Mouse (Mus musculus): ENCODE data around the gene Ciita. TPM values are rescaled to one million over a fixed set of nuclear protein-coding genes. Genes with fewer than 3 reads are reported as not detected.
A peak's percentile ranks its signal among the peaks of the same experiment; 100 is the strongest.

The Ciita gene
- polyA plus RNA-seq, 1 experiment from 2014 or later = 0.15 TPM

- Histone ChIP-seq H3K9me3 (replicated peaks; ENCODE audit: control insufficient read depth, low read length) (no peaks in the 10 kb centered on the region), H3K27me3 (replicated peaks; ENCODE audit: control insufficient read depth, insufficient read depth, low read length) (no peaks in the 10 kb centered on the region), H3K4me2 (ENCODE audit: low read length) (peak within 1 kb of the TSS; percentile 75), H3K9ac (ENCODE audit: low read length) (peak within 1 kb of the TSS; percentile 92), H3K4me3 (ENCODE audit: low read depth, low read length) (peak within 1 kb of the TSS; percentile 93), H3K4me1 (ENCODE audit: control insufficient read depth, insufficient read depth, low read length) (peaks cover 39% of the 10 kb centered on the region), H3K36me3 (ENCODE audit: control insufficient read depth, insufficient read depth, low read length) (no peaks in the 10 kb centered on the region), H3K27ac (ENCODE audit: low read depth, low read length) (peak within 1 kb of the TSS; percentile 55; the same call in 1 of the 2 replicates)
- ATAC-seq = peak; percentile 94
- peak; percentile 99 for DNase-seq (ENCODE audit: low spot score)
- under 1% methylated on average over 61 of the region's 61 CpGs for WGBS
Measured at GRCm38 (mm10) chr16:10542698-10543365, 63.0 kb downstream of the Ciita start, which contains the start of gene Dexi. Dexi (minus strand) TSS chr16:10543054.

DNA sequence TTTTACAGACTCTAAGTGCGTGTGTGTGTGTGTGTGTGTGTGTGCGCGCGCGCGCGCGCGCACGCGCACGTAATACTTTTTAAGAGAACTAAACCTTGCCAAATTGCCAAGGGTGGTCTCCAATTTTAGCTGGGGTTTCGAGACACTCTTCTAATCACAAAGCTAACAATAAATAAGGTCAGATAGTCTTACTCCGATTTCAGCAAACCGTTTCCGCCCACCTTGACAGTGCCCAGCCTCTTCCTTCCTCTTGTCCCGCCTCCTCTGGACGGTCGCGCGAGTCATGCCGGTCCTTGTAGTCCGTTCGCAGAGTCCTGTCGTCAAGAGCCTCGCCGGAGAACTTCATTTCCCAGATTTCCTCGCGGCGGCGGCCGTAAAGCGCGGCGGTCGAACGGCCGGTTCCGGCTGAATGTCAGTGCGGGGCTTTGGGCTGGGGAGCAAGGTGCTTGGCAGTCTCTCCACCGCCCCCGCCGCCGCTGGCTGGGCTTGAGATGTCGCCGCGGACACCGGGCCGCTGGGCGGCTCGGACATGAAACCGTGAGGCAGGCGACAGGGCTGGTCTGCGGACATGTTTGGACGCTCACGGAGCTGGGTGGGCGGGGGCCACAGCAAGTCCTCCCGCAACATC is 65.2 kb downstream of the Ciita start, which contains the start of gene Clec16a:
Gene Clec16a, plus strand, starts transcription at position 345 of the 628 bp plus-strand sequence.
- peak; percentile 98 for DNase-seq (ENCODE audit: low spot score)
- Histone ChIP-seq H3K27ac (ENCODE audit: low read depth, low read length) (no peak within 1 kb of the TSS), H3K27me3 (replicated peaks; ENCODE audit: control insufficient read depth, insufficient read depth, low read length) (no peaks in the 10 kb centered on the region), H3K36me3 (ENCODE audit: control insufficient read depth, insufficient read depth, low read length) (no peaks in the 10 kb centered on the region), H3K9me3 (replicated peaks; ENCODE audit: control insufficient read depth, low read length) (no peaks in the 10 kb centered on the region), H3K9ac (ENCODE audit: low read length) (peak within 1 kb of the TSS; percentile 82), H3K4me3 (ENCODE audit: low read depth, low read length) (peak within 1 kb of the TSS; percentile 90), H3K4me2 (ENCODE audit: low read length) (peak within 1 kb of the TSS; percentile 63), H3K4me1 (ENCODE audit: control insufficient read depth, insufficient read depth, low read length) (peaks cover 31% of the 10 kb centered on the region)
- WGBS = under 1% methylated on average over 57 of the region's 58 CpGs
- ATAC-seq = peak; percentile 91

DNA sequence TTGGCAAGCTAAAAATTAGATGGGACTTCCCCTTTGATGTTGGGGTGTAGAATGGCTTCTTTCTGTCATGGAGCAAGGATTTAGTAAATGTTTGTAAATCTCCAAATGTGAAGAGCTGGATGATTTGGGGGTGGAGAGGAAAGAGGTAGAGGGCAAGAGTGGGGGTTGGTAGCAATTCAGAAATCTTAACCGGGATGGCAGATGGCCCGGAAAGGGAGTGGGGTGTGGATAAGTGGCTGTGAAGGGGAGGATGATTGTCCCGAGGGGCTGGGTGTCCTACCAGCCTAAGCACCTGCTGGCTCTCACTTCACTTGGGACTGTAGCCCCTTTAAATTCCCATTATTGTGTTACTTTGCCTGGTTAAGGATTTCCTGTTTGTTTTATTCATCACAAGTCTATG is 67.0 kb downstream of the Ciita start:
- Histone ChIP-seq H3K9me3 (replicated peaks; ENCODE audit: control insufficient read depth, low read length) (no peaks in the 10 kb centered on the region), H3K36me3 (ENCODE audit: control insufficient read depth, insufficient read depth, low read length) (no peaks in the 10 kb centered on the region), H3K4me3 (ENCODE audit: low read depth, low read length) (no peak overlapping the region), H3K27ac (ENCODE audit: low read depth, low read length) (no peak overlapping the region), H3K4me1 (ENCODE audit: control insufficient read depth, insufficient read depth, low read length) (peaks cover 14% of the 10 kb centered on the region), H3K4me2 (ENCODE audit: low read length) (peak overlapping the region; percentile 63; the same call in 1 of the 2 replicates), H3K9ac (ENCODE audit: low read length) (peak overlapping the region; percentile 17; the same call in 1 of the 2 replicates), H3K27me3 (replicated peaks; ENCODE audit: control insufficient read depth, insufficient read depth, low read length) (no peaks in the 10 kb centered on the region)
- ATAC-seq (no peak), DNase-seq (ENCODE audit: low spot score) (no peak)
- 72% methylated on average over 3 of the region's 3 CpGs for WGBS

DNA sequence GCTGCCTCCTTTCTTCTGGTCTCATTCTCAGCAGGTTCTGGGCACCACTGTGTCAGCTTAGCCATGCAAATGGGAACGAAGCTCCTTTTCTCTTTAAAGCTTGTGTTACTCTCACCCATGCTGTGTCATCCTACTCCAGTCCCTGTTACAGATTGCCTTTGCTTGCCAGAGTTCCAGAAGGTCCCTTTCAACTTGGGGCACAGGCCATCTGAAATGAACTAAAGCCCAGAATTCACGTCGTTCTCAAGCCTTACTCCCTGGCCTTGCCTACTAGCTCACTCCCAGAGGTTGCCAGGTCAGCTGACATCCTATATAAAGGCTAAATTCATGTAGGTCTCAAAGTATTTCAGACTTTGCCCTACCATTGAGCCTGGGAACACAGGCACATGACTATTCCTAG is 69.1 kb downstream of the Ciita start:
- H3K27me3 ChIP-seq (replicated peaks; ENCODE audit: control insufficient read depth, insufficient read depth, low read length) = no peaks in the 10 kb centered on the region
- no peak overlapping the region for H3K4me2 ChIP-seq (ENCODE audit: low read length)
- no peak overlapping the region for H3K9ac ChIP-seq (ENCODE audit: low read length)
- DNase-seq (ENCODE audit: low spot score) (no peak), ATAC-seq (no peak)
- H3K27ac ChIP-seq (ENCODE audit: low read depth, low read length) = no peak overlapping the region
- no peak overlapping the region for H3K4me3 ChIP-seq (ENCODE audit: low read depth, low read length)
- no peaks in the 10 kb centered on the region for H3K36me3 ChIP-seq (ENCODE audit: control insufficient read depth, insufficient read depth, low read length)
- WGBS = 75% methylated on average over 3 of the region's 3 CpGs
- no peaks in the 10 kb centered on the region for H3K9me3 ChIP-seq (replicated peaks; ENCODE audit: control insufficient read depth, low read length)
- H3K4me1 ChIP-seq (ENCODE audit: control insufficient read depth, insufficient read depth, low read length) = peaks cover 14% of the 10 kb centered on the region

- WGBS = 90% methylated on average over 2 of the region's 2 CpGs
- no peak overlapping the region for H3K4me2 ChIP-seq (ENCODE audit: low read length)
- no peak overlapping the region for H3K9ac ChIP-seq (ENCODE audit: low read length)
- no peaks in the 10 kb centered on the region for H3K27me3 ChIP-seq (replicated peaks; ENCODE audit: control insufficient read depth, insufficient read depth, low read length)
- ATAC-seq (no peak), DNase-seq (ENCODE audit: low spot score) (no peak)
- H3K9me3 ChIP-seq (replicated peaks; ENCODE audit: control insufficient read depth, low read length) = no peaks in the 10 kb centered on the region
- no peak overlapping the region for H3K27ac ChIP-seq (ENCODE audit: low read depth, low read length)
- H3K4me3 ChIP-seq (ENCODE audit: low read depth, low read length) = no peak overlapping the region
- no peaks in the 10 kb centered on the region for H3K36me3 ChIP-seq (ENCODE audit: control insufficient read depth, insufficient read depth, low read length)
- H3K4me1 ChIP-seq (ENCODE audit: control insufficient read depth, insufficient read depth, low read length) = peaks cover 14% of the 10 kb centered on the region
Measured at GRCm38 (mm10) chr16:10549600-10549999, 69.7 kb downstream of the Ciita start.

DNA sequence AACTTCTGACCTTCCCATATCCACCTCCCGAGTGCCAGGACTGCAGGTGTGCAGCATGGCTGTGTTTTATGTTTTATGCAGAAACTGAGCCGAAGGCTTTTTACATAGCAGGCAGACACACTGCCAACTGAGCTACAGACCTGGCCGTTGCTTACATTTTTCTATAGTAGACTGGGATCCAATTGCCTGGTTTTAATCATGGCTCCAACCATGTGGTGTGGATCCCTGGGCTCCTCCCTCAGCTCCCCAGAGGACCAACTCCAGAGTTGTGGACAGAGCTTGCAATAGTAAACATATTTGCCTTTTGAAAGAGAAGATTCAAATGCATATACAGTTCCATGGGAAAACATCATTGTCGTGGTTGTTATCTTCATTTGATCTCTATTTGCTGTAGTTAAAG is 71.7 kb downstream of the Ciita start:
- ATAC-seq = no peak
- Histone ChIP-seq H3K9ac (ENCODE audit: low read length) (no peak overlapping the region), H3K27me3 (replicated peaks; ENCODE audit: control insufficient read depth, insufficient read depth, low read length) (no peaks in the 10 kb centered on the region), H3K27ac (ENCODE audit: low read depth, low read length) (no peak overlapping the region), H3K4me2 (ENCODE audit: low read length) (no peak overlapping the region), H3K4me3 (ENCODE audit: low read depth, low read length) (no peak overlapping the region), H3K36me3 (ENCODE audit: control insufficient read depth, insufficient read depth, low read length) (no peaks in the 10 kb centered on the region), H3K4me1 (ENCODE audit: control insufficient read depth, insufficient read depth, low read length) (peaks cover 5% of the 10 kb centered on the region), H3K9me3 (replicated peaks; ENCODE audit: control insufficient read depth, low read length) (no peaks in the 10 kb centered on the region)
- no peak for DNase-seq (ENCODE audit: low spot score)
- WGBS = 90% methylated on average over 4 of the region's 4 CpGs

DNA sequence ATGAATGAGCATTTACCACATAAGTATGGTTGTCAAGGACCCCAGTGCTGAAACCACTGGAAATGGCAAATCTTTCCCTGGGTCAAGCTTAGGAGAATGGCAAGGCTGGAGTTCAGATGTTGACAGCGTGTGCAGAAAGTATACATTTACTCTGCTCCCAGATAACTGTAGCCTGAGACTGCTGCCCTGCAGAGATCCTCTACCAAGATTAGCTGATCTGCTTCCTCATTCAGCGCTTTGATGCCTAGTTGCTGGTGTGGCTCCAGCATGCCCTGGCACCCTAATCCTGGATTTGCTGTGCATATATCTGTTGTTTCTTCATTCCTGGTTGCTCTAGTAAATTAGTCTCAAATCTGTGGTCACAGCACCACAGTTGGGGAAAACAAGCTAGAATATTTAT is 74.0 kb downstream of the Ciita start:
- no peak for DNase-seq (ENCODE audit: low spot score)
- Histone ChIP-seq H3K36me3 (ENCODE audit: control insufficient read depth, insufficient read depth, low read length) (no peaks in the 10 kb centered on the region), H3K4me2 (ENCODE audit: low read length) (no peak overlapping the region), H3K9me3 (replicated peaks; ENCODE audit: control insufficient read depth, low read length) (no peaks in the 10 kb centered on the region), H3K4me1 (ENCODE audit: control insufficient read depth, insufficient read depth, low read length) (no peaks in the 10 kb centered on the region), H3K27ac (ENCODE audit: low read depth, low read length) (no peak overlapping the region), H3K9ac (ENCODE audit: low read length) (no peak overlapping the region), H3K27me3 (replicated peaks; ENCODE audit: control insufficient read depth, insufficient read depth, low read length) (no peaks in the 10 kb centered on the region), H3K4me3 (ENCODE audit: low read depth, low read length) (no peak overlapping the region)
- ATAC-seq = no peak
- WGBS = 97% methylated on average over 2 of the region's 2 CpGs

DNA sequence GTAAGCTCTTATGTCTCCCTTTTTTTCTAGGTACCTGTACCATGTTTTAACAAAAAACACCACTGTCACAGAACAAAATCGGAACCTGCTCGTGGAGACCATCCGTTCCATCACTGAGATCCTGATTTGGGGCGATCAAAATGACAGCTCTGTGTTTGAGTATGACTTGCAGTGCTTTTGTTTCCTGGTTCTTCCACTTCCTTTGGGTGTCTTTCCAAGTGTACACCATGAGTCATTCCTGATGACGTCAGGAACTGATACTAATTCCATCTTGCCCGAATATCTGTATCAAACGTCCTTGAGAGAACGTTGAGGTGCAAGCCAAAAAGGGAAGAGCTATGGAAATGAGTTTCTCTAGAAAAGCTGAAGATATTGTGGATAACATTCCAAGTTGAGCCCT is 80.1 kb downstream of the Ciita start:
- no peak overlapping the region for H3K4me2 ChIP-seq (ENCODE audit: low read length)
- DNase-seq (ENCODE audit: low spot score) (no peak), ATAC-seq (no peak)
- no peak overlapping the region for H3K4me3 ChIP-seq (ENCODE audit: low read depth, low read length)
- no peaks in the 10 kb centered on the region for H3K9me3 ChIP-seq (replicated peaks; ENCODE audit: control insufficient read depth, low read length)
- no peaks in the 10 kb centered on the region for H3K4me1 ChIP-seq (ENCODE audit: control insufficient read depth, insufficient read depth, low read length)
- WGBS = 93% methylated on average over 8 of the region's 8 CpGs
- H3K9ac ChIP-seq (ENCODE audit: low read length) = no peak overlapping the region
- peaks cover 33% of the 10 kb centered on the region; the same call in 1 of the 2 replicates for H3K36me3 ChIP-seq (ENCODE audit: control insufficient read depth, insufficient read depth, low read length)
- H3K27ac ChIP-seq (ENCODE audit: low read depth, low read length) = no peak overlapping the region
- no peaks in the 10 kb centered on the region for H3K27me3 ChIP-seq (replicated peaks; ENCODE audit: control insufficient read depth, insufficient read depth, low read length)

DNA sequence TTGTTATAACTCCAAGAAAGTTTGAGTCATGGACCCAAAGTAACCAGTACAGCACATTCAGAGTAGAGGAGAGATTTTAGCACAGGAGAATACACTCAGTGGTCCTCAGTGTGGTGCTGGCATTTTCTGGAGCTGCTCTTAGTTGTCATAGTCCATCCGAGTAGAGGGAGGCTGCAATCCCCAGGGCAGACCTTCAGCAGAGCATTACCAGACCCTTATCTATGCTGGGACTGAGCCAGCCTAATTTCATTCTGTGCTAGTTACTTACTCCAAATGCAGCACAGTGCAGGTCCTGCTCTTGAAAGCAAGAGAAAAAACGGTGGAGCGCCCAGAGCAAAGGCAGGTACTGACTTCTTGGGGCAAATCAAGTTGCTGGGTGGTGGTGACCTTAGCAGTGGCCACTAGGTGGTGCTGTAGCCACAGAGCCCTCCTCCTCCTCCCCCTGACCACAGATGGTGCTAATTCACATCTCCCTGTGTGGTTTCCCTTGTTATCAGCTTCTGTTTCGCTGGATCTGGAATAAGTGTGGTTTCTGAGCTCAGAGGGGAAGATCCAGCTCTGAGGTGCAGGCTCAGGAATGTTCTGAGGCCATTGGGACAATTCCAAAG is 85.5 kb downstream of the Ciita start:
- peaks cover 49% of the 10 kb centered on the region for H3K36me3 ChIP-seq (ENCODE audit: control insufficient read depth, insufficient read depth, low read length)
- no peaks in the 10 kb centered on the region for H3K4me1 ChIP-seq (ENCODE audit: control insufficient read depth, insufficient read depth, low read length)
- H3K9me3 ChIP-seq (replicated peaks; ENCODE audit: control insufficient read depth, low read length) = no peaks in the 10 kb centered on the region
- H3K4me2 ChIP-seq (ENCODE audit: low read length) = no peak overlapping the region
- H3K27ac ChIP-seq (ENCODE audit: low read depth, low read length) = no peak overlapping the region
- no peak overlapping the region for H3K4me3 ChIP-seq (ENCODE audit: low read depth, low read length)
- H3K9ac ChIP-seq (ENCODE audit: low read length) = no peak overlapping the region
- DNase-seq (ENCODE audit: low spot score) = peak; percentile 81
- H3K27me3 ChIP-seq (replicated peaks; ENCODE audit: control insufficient read depth, insufficient read depth, low read length) = no peaks in the 10 kb centered on the region
- ATAC-seq = peak; percentile 77; the same call in 1 of the 2 replicates
- 41% methylated on average over 4 of the region's 4 CpGs for WGBS

Data from forebrain, embryonic 14.5 days (tissue).